Mouse (Mus musculus) E14TG2a.4 (cell line): Measurements from ENCODE around the gene Trim62.

ENCODE experiments used
- CTCF ChIP-seq: conservative IDR thresholded peaks from 2 replicates; pipeline ENCODE4 v1.5.1; 2014; ENCODE audit warnings: low read length
- NANOG ChIP-seq: IDR thresholded peaks from 2 replicates; pipeline ENCODE4 v1.6.1; 2014; ENCODE audit warnings: borderline replicate concordance, low read length, mixed read lengths
- POU5F1 ChIP-seq: IDR thresholded peaks from 2 replicates; pipeline ENCODE4 v1.6.1; 2014; ENCODE audit warnings: low read length, borderline replicate concordance

DNA sequence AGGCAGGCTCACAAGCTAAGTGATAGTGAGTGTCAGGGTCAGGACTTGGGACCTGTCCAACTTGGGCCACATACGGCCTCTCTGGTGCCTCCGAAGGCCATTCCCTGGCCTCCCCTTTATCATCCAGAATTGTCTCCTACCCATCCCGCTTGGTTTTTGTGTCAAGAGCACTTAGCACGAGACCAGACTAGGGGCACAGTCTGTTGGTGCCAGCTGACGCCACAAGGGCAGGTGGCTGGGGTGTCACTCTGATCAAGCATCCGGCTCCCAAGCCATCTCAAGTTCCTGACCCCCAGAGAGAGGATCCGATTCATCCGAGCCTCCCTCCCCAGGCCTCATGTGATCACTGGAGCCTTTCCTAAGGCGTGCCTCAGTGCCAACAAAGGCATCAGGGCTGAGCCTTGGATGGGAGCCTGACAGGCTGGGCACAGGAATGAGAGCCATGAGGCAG lies 4.3 kb downstream of the Trim62 start:
- TF ChIP-seq CTCF (no peak), POU5F1 (no peak), NANOG (no peak)
